Mouse (Mus musculus): ENCODE measurements at regions not wholly inside any gene's neighbourhood (a gene's known extent, or its start where the extent isn't known, plus 50 kb on each side); places are given as distances from the start of the nearest gene placed in this dataset.

- no peak overlapping the region for H3K4me2 ChIP-seq (ENCODE audit: low read depth, low read length)
- H3K4me1 ChIP-seq (ENCODE audit: control insufficient read depth, insufficient read depth, low read length): peaks cover 14% of the 10 kb centered on the region
- no peak overlapping the region for H3K4me3 ChIP-seq (ENCODE audit: low read length)
- WGBS: 81% methylated on average over 11 of the region's 11 CpGs
- peaks cover 4% of the 10 kb centered on the region; the same call in 1 of the 2 replicates for H3K27me3 ChIP-seq (ENCODE audit: control insufficient read depth, insufficient read depth, low read length)
- no peak overlapping the region for H3K9ac ChIP-seq (ENCODE audit: low read length)
- no peak for ATAC-seq (replicated peaks; ENCODE audit: extremely low read depth, insufficient read depth, low FRiP score)
- H3K9me3 ChIP-seq (replicated peaks; ENCODE audit: control insufficient read depth, low read length): no peaks in the 10 kb centered on the region; the same call in 1 of the 2 replicates
- no peaks in the 10 kb centered on the region for H3K36me3 ChIP-seq (ENCODE audit: control insufficient read depth, insufficient read depth)
- no peak overlapping the region for H3K27ac ChIP-seq (ENCODE audit: low read length)
Observed at GRCm38 (mm10) chr6:100176914-100177560, 110.2 kb downstream of the Rybp start.

GRCm38 (mm10) chr6:100170711-100171348 is 116.5 kb downstream of the Rybp start:
- ATAC-seq (replicated peaks; ENCODE audit: extremely low read depth, insufficient read depth, low FRiP score): peak; percentile 72
- H3K27ac ChIP-seq (ENCODE audit: low read length): peak overlapping the region; percentile 30

GRCm38 (mm10) chr6:100167321-100167720 is 120.0 kb downstream of the Rybp start:
- Histone ChIP-seq H3K4me3 (ENCODE audit: low read length) (no peak overlapping the region), H3K9me3 (replicated peaks; ENCODE audit: control insufficient read depth, low read length) (no peaks in the 10 kb centered on the region), H3K36me3 (ENCODE audit: control insufficient read depth, insufficient read depth) (no peaks in the 10 kb centered on the region), H3K4me2 (ENCODE audit: low read depth, low read length) (no peak overlapping the region), H3K4me1 (ENCODE audit: control insufficient read depth, insufficient read depth, low read length) (peaks cover 27% of the 10 kb centered on the region), H3K27ac (ENCODE audit: low read length) (no peak overlapping the region), H3K27me3 (ENCODE audit: control insufficient read depth, insufficient read depth, low read length) (peaks cover 10% of the 10 kb centered on the region; the same call in 1 of the 2 replicates), H3K9ac (ENCODE audit: low read length) (no peak overlapping the region)
- no peak for ATAC-seq (replicated peaks; ENCODE audit: extremely low read depth, insufficient read depth, low FRiP score)
- WGBS: 59% methylated on average over 5 of the region's 5 CpGs

More at GRCm38 (mm10) chr6:100170711-100171348, 116.5 kb downstream of the Rybp start:
- WGBS: 6% methylated on average over 22 of the region's 22 CpGs
- Histone ChIP-seq H3K4me2 (ENCODE audit: low read depth, low read length) (peak overlapping the region; percentile 54), H3K9me3 (replicated peaks; ENCODE audit: control insufficient read depth, low read length) (no peaks in the 10 kb centered on the region; the same call in 1 of the 2 replicates), H3K4me3 (ENCODE audit: low read length) (peak overlapping the region; percentile 6), H3K27me3 (ENCODE audit: control insufficient read depth, insufficient read depth, low read length) (peaks cover 6% of the 10 kb centered on the region; the same call in 1 of the 2 replicates), H3K36me3 (ENCODE audit: control insufficient read depth, insufficient read depth) (no peaks in the 10 kb centered on the region), H3K4me1 (ENCODE audit: control insufficient read depth, insufficient read depth, low read length) (peaks cover 13% of the 10 kb centered on the region), H3K9ac (ENCODE audit: low read length) (peak overlapping the region; percentile 14)

GRCm38 (mm10) chr6:100165746-100166145 is 121.5 kb downstream of the Rybp start:
- Histone ChIP-seq H3K27me3 (ENCODE audit: control insufficient read depth, insufficient read depth, low read length) (peaks cover 7% of the 10 kb centered on the region; the same call in 1 of the 2 replicates), H3K36me3 (ENCODE audit: control insufficient read depth, insufficient read depth) (no peaks in the 10 kb centered on the region), H3K4me2 (ENCODE audit: low read depth, low read length) (no peak overlapping the region), H3K27ac (ENCODE audit: low read length) (no peak overlapping the region), H3K9me3 (replicated peaks; ENCODE audit: control insufficient read depth, low read length) (no peaks in the 10 kb centered on the region), H3K4me1 (ENCODE audit: control insufficient read depth, insufficient read depth, low read length) (peaks cover 19% of the 10 kb centered on the region), H3K4me3 (ENCODE audit: low read length) (no peak overlapping the region), H3K9ac (ENCODE audit: low read length) (no peak overlapping the region)
- WGBS: 86% methylated on average over 3 of the region's 3 CpGs
- ATAC-seq (replicated peaks; ENCODE audit: extremely low read depth, insufficient read depth, low FRiP score): no peak

GRCm38 (mm10) chr6:100164162-100164561 is 123.1 kb downstream of the Rybp start:
- H3K9me3 ChIP-seq (replicated peaks; ENCODE audit: control insufficient read depth, low read length): no peaks in the 10 kb centered on the region
- no peak for ATAC-seq (replicated peaks; ENCODE audit: extremely low read depth, insufficient read depth, low FRiP score)
- peaks cover 17% of the 10 kb centered on the region for H3K4me1 ChIP-seq (ENCODE audit: control insufficient read depth, insufficient read depth, low read length)
- peaks cover 4% of the 10 kb centered on the region; the same call in 1 of the 2 replicates for H3K27me3 ChIP-seq (ENCODE audit: control insufficient read depth, insufficient read depth, low read length)
- no peak overlapping the region for H3K27ac ChIP-seq (ENCODE audit: low read length)
- no peak overlapping the region for H3K4me2 ChIP-seq (ENCODE audit: low read depth, low read length)
- H3K9ac ChIP-seq (ENCODE audit: low read length): no peak overlapping the region
- H3K4me3 ChIP-seq (ENCODE audit: low read length): no peak overlapping the region
- no peaks in the 10 kb centered on the region for H3K36me3 ChIP-seq (ENCODE audit: control insufficient read depth, insufficient read depth)
- 58% methylated on average over 4 of the region's 4 CpGs for WGBS

GRCm38 (mm10) chr6:100163814-100164130 is 123.5 kb downstream of the Rybp start:
- 49% methylated on average over 5 of the region's 5 CpGs for WGBS
- Histone ChIP-seq H3K27ac (ENCODE audit: low read length) (no peak overlapping the region), H3K4me3 (ENCODE audit: low read length) (no peak overlapping the region), H3K4me1 (ENCODE audit: control insufficient read depth, insufficient read depth, low read length) (peaks cover 17% of the 10 kb centered on the region), H3K4me2 (ENCODE audit: low read depth, low read length) (peak overlapping the region; percentile 66; the same call in 1 of the 2 replicates), H3K9ac (ENCODE audit: low read length) (peak overlapping the region; percentile 9; the same call in 1 of the 2 replicates), H3K27me3 (ENCODE audit: control insufficient read depth, insufficient read depth, low read length) (peaks cover 4% of the 10 kb centered on the region; the same call in 1 of the 2 replicates), H3K36me3 (ENCODE audit: control insufficient read depth, insufficient read depth) (no peaks in the 10 kb centered on the region), H3K9me3 (replicated peaks; ENCODE audit: control insufficient read depth, low read length) (no peaks in the 10 kb centered on the region)
- ATAC-seq (replicated peaks; ENCODE audit: extremely low read depth, insufficient read depth, low FRiP score): no peak

- 13% methylated on average over 17 of the region's 17 CpGs for WGBS
- no peak overlapping the region for H3K27ac ChIP-seq (ENCODE audit: low read length)
- H3K4me1 ChIP-seq (ENCODE audit: control insufficient read depth, insufficient read depth, low read length): peaks cover 17% of the 10 kb centered on the region
Observed at GRCm38 (mm10) chr6:100162961-100163813, 124.1 kb downstream of the Rybp start.

GRCm38 (mm10) chr6:100160670-100161069 is 126.6 kb downstream of the Rybp start:
- no peak for ATAC-seq (replicated peaks; ENCODE audit: extremely low read depth, insufficient read depth, low FRiP score)
- H3K27me3 ChIP-seq (ENCODE audit: control insufficient read depth, insufficient read depth, low read length): peaks cover 4% of the 10 kb centered on the region; the same call in 1 of the 2 replicates
- 80% methylated on average over 8 of the region's 8 CpGs for WGBS
- H3K9ac ChIP-seq (ENCODE audit: low read length): no peak overlapping the region
- H3K36me3 ChIP-seq (ENCODE audit: control insufficient read depth, insufficient read depth): no peaks in the 10 kb centered on the region
- no peak overlapping the region for H3K27ac ChIP-seq (ENCODE audit: low read length)
- H3K4me2 ChIP-seq (ENCODE audit: low read depth, low read length): no peak overlapping the region
- H3K9me3 ChIP-seq (replicated peaks; ENCODE audit: control insufficient read depth, low read length): no peaks in the 10 kb centered on the region
- H3K4me3 ChIP-seq (ENCODE audit: low read length): no peak overlapping the region
- H3K4me1 ChIP-seq (ENCODE audit: control insufficient read depth, insufficient read depth, low read length): peaks cover 27% of the 10 kb centered on the region

More at GRCm38 (mm10) chr6:100162961-100163813, 124.1 kb downstream of the Rybp start:
- Histone ChIP-seq H3K9me3 (replicated peaks; ENCODE audit: control insufficient read depth, low read length) (no peaks in the 10 kb centered on the region), H3K27me3 (ENCODE audit: control insufficient read depth, insufficient read depth, low read length) (peaks cover 4% of the 10 kb centered on the region; the same call in 1 of the 2 replicates), H3K4me2 (ENCODE audit: low read depth, low read length) (peak overlapping the region; percentile 66), H3K36me3 (ENCODE audit: control insufficient read depth, insufficient read depth) (no peaks in the 10 kb centered on the region), H3K9ac (ENCODE audit: low read length) (peak overlapping the region; percentile 41; the same call in 1 of the 2 replicates), H3K4me3 (ENCODE audit: low read length) (peak overlapping the region; percentile 40)
- ATAC-seq (replicated peaks; ENCODE audit: extremely low read depth, insufficient read depth, low FRiP score): peak; percentile 81

All from heart, embryonic 16.5 days (tissue).